13 mouse cellular contexts compared by ENCODE assay signal in genomic region chr9:83061289-83061688, GRCm38 (mm10).
DNase-seq lines count a peak whose midpoint lies in the region; ATAC-seq lines count a peak whose summit lies in the region.
"Had no signal": no experiment of that assay in that cellular context is flagged by ENCODE, and none has a peak within 500 bp of the region (broad histone marks: within the 10 kb centered on the region; RNA-seq: fewer than 3 reads in every experiment).

No protein-coding gene starts in this region.

- no peak overlapping the region for H3K4me3 ChIP-seq in heart, embryonic 14.5 days (ENCODE audit: control insufficient read depth in 1 of 2, insufficient read depth in 1 of 2, low read depth in 1 of 2, low read length in 2 of 2)
- H3K4me3 ChIP-seq in heart, embryonic 10.5 days: no peak overlapping the region
- H3K4me3 ChIP-seq in embryonic facial prominence, embryonic 10.5 days: no peak overlapping the region
- no peak overlapping the region for H3K4me3 ChIP-seq in midbrain, embryonic 16.5 days (ENCODE audit: low read depth, low read length)
- H3K4me3 ChIP-seq: kidney, embryonic 15.5 days; lung, embryonic 15.5 days had no signal

- no peak for DNase-seq in heart, embryonic 10.5 days (ENCODE audit: low spot score)
- peak; percentile 12 for DNase-seq in urinary bladder, postnatal 25 days (ENCODE audit: low spot score)
- no peak for DNase-seq in urinary bladder, postnatal 10 days (ENCODE audit: low spot score)
- DNase-seq in embryonic facial prominence, embryonic 10.5 days (ENCODE audit: low spot score): peak; percentile 57
- DNase-seq in layer of hippocampus, adult 9-11 months: no peak
- DNase-seq in testis, postnatal 10 days (ENCODE audit: low spot score): no peak
- DNase-seq: cerebellum, adult 9-11 months; gastrocnemius, postnatal 25 days; thymus, postnatal 4 days had no signal

- 32% methylated on average over 11 of the region's 11 CpGs for WGBS in heart, embryonic 14.5 days
- WGBS in heart, embryonic 10.5 days: 43% methylated on average over 11 of the region's 11 CpGs
- WGBS in embryonic facial prominence, embryonic 10.5 days: 53% methylated on average over 11 of the region's 11 CpGs
- 79% methylated on average over 11 of the region's 11 CpGs for WGBS in midbrain, embryonic 16.5 days

- H3K4me1 ChIP-seq in heart, embryonic 14.5 days (ENCODE audit: control insufficient read depth in 2 of 2, insufficient read depth in 2 of 2, low read length in 2 of 2): peaks cover 8 to 14% of the 10 kb centered on the region in 2 experiments
- H3K4me1 ChIP-seq in heart, embryonic 10.5 days: peaks cover 12% of the 10 kb centered on the region
- H3K4me1 ChIP-seq in embryonic facial prominence, embryonic 10.5 days: peaks cover 12% of the 10 kb centered on the region
- H3K4me1 ChIP-seq in midbrain, embryonic 16.5 days (ENCODE audit: control insufficient read depth, insufficient read depth, low read length): no peaks in the 10 kb centered on the region
- H3K4me1 ChIP-seq: lung, embryonic 15.5 days had no signal

- peak overlapping the region; percentile 29; the same call in 1 of the 2 replicates for H3K4me2 ChIP-seq in heart, embryonic 14.5 days (ENCODE audit: low read length)
- no peak overlapping the region for H3K4me2 ChIP-seq in midbrain, embryonic 16.5 days (ENCODE audit: low read length)
- H3K4me2 ChIP-seq: kidney, embryonic 15.5 days; lung, embryonic 15.5 days had no signal

- H3K36me3 ChIP-seq in heart, embryonic 14.5 days (ENCODE audit: control insufficient read depth, insufficient read depth, low read length): no peaks in the 10 kb centered on the region
- H3K36me3 ChIP-seq in heart, embryonic 10.5 days: no peaks in the 10 kb centered on the region
- H3K36me3 ChIP-seq in embryonic facial prominence, embryonic 10.5 days (replicated peaks): no peaks in the 10 kb centered on the region
- no peaks in the 10 kb centered on the region for H3K36me3 ChIP-seq in midbrain, embryonic 16.5 days (ENCODE audit: control insufficient read depth, insufficient read depth, low read length)
- H3K36me3 ChIP-seq: kidney, embryonic 15.5 days; lung, embryonic 15.5 days had no signal

- H3K27ac ChIP-seq in heart, embryonic 14.5 days (replicated peaks in 1 of 2; ENCODE audit: control insufficient read depth in 1 of 2, insufficient read depth in 1 of 2, low read depth in 2 of 2, low read length in 2 of 2): no peak overlapping the region
- no peak overlapping the region for H3K27ac ChIP-seq in heart, embryonic 10.5 days
- no peak overlapping the region for H3K27ac ChIP-seq in embryonic facial prominence, embryonic 10.5 days (replicated peaks)
- no peak overlapping the region for H3K27ac ChIP-seq in midbrain, embryonic 16.5 days (ENCODE audit: low read length)
- H3K27ac ChIP-seq: kidney, embryonic 15.5 days; lung, embryonic 15.5 days had no signal

- no peak for ATAC-seq in heart, embryonic 14.5 days (ENCODE audit: insufficient number of reproducible peaks, insufficient read depth, low FRiP score, low read depth)
- ATAC-seq in midbrain, embryonic 16.5 days: no peak

- H3K27me3 ChIP-seq in heart, embryonic 14.5 days (ENCODE audit: control insufficient read depth, insufficient read depth, low read length): no peaks in the 10 kb centered on the region
- H3K27me3 ChIP-seq in heart, embryonic 10.5 days (ENCODE audit: insufficient read depth, poor library complexity, severe bottlenecking): no peaks in the 10 kb centered on the region
- H3K27me3 ChIP-seq in embryonic facial prominence, embryonic 10.5 days (replicated peaks; ENCODE audit: low read depth, poor library complexity, severe bottlenecking): no peaks in the 10 kb centered on the region
- no peaks in the 10 kb centered on the region for H3K27me3 ChIP-seq in midbrain, embryonic 16.5 days (ENCODE audit: control insufficient read depth, insufficient read depth, low read depth, low read length)
- H3K27me3 ChIP-seq: kidney, embryonic 15.5 days; lung, embryonic 15.5 days had no signal

- no peaks in the 10 kb centered on the region for H3K9me3 ChIP-seq in heart, embryonic 14.5 days (ENCODE audit: control insufficient read depth, low read length)
- H3K9me3 ChIP-seq in heart, embryonic 10.5 days: no peaks in the 10 kb centered on the region
- no peaks in the 10 kb centered on the region for H3K9me3 ChIP-seq in embryonic facial prominence, embryonic 10.5 days
- H3K9me3 ChIP-seq in midbrain, embryonic 16.5 days (replicated peaks; ENCODE audit: control insufficient read depth, low read length, poor library complexity, severe bottlenecking): no peaks in the 10 kb centered on the region
- H3K9me3 ChIP-seq: kidney, embryonic 15.5 days; lung, embryonic 15.5 days had no signal

- H3K9ac ChIP-seq in heart, embryonic 14.5 days (ENCODE audit: low read length): no peak overlapping the region
- no peak overlapping the region for H3K9ac ChIP-seq in midbrain, embryonic 16.5 days (ENCODE audit: low read depth, low read length)
- H3K9ac ChIP-seq: kidney, embryonic 15.5 days; lung, embryonic 15.5 days had no signal

Comparison
In these comparisons a context has a peak if more than half of its experiments do, and no peak if none do; other contexts are left out.
1. DNase-seq: peak in urinary bladder, postnatal 25 days (single experiment) and embryonic facial prominence, embryonic 10.5 days (single experiment); none in heart, embryonic 10.5 days (single experiment), urinary bladder, postnatal 10 days (single experiment), layer of hippocampus, adult 9-11 months (single experiment) and testis, postnatal 10 days (single experiment).